Mouse (Mus musculus): ENCODE data around the gene Mst1.

Gene Mst1

DNA sequence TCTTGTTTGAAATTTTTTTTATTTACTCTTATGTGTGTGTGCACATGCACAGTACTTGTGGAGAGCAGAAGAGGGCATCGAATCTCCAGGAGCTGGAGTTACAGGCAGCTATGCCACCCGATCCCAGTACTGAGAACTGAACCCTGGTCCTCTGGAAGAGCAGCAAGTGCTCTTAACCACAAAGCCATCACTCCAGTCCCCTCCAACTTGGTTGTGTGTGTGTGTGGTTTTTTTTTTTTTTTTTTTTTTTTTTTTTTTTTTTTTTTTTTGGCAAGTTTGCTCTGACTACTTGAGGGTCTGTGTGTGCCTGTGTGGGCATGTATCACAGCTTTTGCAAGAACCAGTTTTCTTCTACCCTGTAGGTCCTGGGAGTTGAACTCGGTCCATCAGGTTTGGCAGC, 52.1 kb downstream of the Mst1 start:
- no peak for DNase-seq (ENCODE audit: low spot score)

DNA sequence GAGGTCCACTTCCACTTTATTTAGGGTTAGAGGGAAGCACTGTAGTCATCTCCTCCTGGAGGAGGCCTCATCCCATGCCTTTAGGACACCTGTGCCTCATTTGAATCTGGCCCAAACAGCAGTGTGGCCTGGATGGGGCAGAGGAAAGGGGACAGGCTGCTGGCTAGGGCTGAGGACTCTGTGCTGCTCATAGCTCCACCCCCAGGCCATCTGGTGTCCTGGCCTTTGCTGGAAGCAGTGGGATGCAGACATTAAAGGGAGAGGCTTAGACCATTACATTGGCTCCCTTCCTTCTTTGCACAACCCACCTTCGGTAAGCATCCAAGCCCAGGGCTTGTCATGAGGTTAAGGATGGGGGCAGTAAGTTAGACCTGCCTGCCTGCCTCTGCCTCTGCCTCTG, 53.2 kb downstream of the Mst1 start:
- no peak for DNase-seq (ENCODE audit: low spot score)

Measured in spleen, adult 12 weeks (tissue).